Mouse (Mus musculus): ENCODE data around the gene Slc39a11.

The Slc39a11 gene

DNA sequence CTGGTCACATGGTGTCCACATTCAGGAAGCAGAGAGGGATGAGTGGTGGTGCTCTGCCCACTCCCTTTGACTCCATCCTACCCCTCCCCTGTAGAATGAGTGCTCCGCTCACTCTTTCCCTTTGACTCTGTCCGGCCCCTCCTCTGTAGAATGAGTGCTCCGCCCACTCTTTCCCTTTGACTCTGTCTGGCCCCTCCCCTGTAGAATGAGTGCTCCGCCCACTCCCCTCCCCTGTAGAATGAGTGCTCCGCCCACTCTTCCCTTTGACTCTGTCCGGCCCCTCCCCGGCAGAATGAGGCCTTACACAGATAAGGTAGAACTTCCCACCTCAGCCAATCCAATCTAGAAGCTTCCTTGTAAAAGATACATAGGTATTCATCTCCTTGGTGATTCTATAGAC is 137.7 kb downstream of the Slc39a11 start:
- DNase-seq (ENCODE audit: low read depth, low spot score): peak; percentile 65

DNA sequence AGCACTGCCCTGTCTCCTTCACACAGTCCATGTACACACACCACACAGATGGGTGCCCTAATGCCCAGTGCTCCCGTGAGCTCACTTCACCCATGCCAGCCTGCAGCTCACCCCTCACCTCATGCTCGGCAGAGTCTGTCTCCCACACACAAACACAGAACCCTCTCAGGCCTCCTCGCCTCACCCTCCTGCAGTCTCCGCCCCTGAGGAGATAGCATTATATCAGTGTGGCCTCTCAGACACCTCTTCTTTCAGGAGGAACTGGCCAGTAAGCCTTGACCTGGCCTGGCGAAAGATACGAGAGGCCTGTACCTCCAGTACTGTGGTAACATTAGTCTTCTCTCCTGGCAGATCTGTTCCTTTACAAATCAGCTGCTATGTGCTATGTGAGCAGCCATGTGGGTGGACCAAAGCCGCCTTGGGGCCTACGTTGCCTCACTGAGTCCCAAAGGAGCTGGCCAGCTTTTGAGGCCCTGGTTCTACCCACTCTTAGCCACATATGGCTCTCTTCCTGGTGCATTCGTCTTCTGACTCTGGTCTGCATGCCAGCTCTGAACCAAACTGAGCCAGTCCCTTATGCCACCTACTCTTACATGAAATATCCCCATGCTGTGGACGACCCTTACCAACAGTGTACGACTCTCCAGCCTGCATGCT is 138.8 kb downstream of the Slc39a11 start:
- no peak for DNase-seq (ENCODE audit: low read depth, low spot score)

DNA sequence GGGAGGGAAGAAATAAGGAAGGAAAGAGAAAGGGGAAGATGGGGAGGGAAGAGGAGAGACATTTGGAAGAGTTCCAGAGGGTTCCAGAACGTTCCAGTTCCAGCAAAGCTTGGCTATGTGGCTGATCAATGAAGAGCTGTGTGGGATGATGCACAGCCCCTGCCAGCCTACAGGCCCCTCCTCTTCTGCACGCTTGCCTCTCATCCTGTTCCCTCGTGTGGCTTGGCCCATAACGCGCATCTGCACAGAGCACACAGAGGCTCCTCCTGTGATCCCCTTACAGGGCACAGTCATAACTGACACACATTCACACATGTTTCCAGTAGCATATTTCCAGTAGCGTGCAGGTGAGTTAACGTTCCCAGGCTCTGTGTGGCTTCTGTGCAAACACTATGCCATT is 139.6 kb downstream of the Slc39a11 start:
- DNase-seq (ENCODE audit: low read depth, low spot score): no peak

DNA sequence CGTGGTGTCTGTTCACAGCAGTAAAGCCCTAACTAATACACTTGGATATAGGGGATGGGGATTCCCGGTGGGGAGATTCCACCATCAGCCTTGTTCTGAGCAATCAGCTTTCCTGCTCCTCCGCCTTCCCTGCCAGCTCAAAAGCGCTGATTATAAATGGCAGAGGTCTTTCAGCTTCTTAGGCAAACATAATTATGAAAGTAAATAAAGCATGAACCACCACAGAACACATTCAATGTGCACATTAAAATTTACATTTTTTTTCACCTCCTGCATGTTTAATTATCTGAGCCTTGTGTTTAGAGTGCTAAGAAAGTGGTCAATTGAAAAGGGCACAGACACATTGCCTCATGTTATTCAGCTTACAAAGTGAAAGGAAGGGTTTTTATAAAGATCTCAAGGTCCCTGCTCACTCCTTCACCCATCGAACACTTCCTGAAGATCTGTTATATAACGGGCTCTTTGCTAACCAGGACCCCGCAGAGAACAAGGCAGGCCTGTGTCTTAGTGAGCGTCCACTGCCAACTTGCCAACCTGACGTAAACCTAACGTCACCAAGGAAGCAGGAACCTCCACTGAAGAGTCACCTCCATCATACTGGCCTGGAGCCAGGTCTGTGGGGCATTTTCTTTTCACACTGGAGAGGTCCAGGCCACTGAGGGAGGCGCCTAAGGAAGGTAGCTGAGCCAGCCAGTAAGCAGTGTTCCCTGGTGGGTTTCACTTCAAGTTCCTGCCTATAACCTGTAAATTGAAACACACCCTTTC is 142.0 kb downstream of the Slc39a11 start:
- no peak for DNase-seq (ENCODE audit: low read depth, low spot score)

DNA sequence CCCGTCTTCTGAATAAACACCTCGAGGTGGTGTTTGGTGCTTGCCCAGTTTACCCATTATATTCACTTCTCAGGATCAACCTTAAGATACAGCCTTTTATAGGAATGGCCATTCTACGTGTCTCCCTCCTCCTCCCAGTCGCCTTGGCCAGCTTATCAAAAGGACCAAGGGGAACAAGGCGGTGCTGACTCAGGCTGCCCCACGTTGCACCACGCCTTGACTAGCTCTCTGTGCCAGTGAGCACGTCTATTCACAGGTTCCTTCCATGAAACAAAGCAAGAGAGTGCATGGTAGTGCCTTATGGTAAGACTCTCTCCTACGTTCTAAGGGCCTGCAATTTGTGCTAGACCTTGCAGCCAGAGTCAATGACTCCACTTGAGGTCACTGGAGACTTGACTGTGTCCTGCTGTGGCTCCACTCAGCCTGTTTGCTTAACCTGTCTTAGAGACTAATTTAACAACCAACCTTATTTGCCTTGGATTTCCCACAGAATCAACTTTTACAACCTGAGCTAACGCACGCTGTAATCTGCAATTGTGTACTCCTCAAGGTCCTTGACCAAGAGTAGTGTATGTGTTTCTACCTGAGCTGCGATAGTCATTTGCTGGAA is 144.2 kb downstream of the Slc39a11 start:
- no peak for DNase-seq (ENCODE audit: low read depth, low spot score)

DNA sequence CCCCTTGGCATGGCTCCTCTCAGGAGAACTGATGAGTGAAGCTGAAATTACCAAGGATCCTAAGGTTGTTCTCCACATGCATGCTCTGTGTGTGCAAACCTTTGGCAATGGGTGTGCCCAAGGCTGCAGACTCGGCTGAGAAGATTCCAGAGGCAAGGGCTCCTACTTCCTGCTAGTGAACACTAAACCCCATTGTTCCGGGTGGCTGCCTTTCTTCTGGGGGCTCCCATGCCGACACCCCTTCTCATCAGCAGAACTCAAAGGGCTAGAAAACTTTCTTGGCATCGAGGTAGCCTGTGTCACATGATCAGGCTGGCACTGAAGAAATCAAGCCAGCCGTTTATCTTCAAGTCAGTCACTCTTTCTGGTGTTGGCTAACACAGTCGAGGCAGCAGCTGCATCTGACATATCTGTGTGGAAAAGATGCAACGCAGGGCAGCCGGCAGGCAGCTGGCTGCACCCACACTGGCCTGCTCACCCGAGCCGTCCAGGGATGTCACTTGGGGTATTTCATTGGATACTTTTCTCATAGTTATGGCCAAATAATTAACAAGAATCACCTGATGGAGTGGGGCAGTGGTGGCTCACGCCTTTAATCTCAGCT is 145.3 kb downstream of the Slc39a11 start:
- DNase-seq (ENCODE audit: low read depth, low spot score): no peak

DNA sequence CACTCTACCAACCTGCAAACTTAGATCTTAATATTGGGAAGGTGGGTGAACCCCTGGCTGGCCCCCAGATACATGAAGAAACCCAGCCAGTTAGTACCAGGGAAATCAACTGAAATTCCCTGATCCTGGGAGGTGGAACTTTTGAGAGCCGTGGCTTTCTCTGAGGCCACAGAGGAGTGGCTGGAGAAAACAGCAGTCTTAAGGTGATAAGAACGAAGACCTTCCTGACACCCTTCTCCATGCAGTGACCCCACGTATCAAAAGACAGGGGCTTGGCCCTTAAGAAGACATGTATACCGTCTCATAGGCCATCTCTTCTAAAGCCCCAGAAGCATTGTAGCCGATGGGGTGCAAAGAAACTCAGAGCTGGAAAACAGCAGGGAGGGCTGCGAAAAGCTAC is 146.9 kb downstream of the Slc39a11 start:
- DNase-seq (ENCODE audit: low read depth, low spot score): no peak

DNA sequence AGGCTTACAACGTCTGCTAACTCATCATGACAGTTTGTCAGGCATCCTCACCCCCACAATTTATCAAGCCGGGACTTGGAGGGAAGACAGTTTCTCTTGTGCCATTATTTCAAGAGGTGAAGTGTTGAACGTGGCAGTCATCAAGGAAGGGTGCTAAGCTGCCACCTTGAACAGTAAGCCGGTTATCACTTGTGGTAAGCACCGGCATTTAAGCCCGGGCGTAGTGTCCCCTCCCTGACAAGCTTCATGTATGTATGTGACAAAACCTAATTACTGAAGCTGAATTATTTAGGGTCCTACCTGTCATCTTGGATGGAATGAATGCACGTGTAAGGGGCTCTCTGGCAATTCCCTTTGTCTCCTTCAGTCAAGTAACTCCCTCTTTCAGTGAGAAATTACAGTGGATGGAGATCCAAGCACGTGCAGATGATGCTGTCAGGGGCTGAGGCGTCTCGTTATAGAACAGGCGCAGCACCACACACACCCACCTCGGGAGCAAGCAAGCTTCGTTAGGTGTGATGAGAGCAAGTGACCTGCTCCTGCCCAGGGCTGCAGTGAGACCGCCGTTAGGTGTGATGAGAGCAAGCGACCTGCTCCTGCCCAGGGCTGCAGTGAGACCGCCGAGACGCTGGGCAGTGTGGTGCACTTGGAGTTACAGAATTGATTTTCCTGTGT is 149.1 kb downstream of the Slc39a11 start:
- no peak for DNase-seq (ENCODE audit: low read depth, low spot score)

DNA sequence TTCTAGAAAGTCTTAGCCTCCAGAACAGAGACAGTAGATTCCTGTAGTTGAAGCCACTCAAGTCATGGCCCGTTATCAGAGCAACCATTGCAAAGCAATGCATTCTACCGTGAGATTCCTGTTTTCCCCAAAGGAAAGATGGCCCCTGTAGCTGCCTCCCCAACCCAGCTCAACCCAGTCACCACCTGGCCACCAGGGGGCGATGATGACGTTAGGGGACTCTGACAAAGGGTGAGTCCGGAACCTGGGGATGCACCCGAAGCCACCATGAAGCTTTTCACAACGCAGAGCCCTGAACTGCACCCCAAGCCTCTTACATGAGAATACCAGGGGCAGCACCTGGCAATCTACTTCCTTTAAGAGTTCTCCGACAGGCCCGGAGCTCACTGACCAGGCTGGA is 151.0 kb downstream of the Slc39a11 start:
- peak; percentile 67 for DNase-seq (ENCODE audit: low read depth, low spot score)

DNA sequence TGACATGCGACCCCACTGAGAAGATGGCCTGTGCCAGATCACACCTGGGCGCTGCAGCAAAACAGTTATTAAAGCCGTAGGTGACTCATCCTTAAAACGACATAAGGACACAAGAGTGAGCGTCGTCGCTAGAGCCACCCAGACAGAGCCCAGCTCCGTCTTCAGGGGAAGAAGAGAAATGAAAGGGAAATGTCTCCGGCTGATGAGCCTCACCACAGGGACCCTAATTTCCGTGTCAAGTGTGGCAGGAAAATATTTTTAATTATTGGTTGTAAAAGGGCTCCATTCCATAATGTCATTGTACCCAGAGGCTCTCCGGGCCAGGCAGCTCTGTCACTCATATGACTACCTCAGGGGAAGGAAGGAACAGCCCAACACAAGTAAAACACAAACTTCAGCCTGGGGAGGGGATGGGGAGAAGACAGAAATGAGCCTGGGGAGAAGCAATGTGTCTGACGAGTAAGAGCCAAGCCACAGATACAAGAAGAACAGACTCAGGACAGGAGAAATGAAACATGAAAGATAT is 155.8 kb downstream of the Slc39a11 start:
- DNase-seq (ENCODE audit: low read depth, low spot score): no peak

DNA sequence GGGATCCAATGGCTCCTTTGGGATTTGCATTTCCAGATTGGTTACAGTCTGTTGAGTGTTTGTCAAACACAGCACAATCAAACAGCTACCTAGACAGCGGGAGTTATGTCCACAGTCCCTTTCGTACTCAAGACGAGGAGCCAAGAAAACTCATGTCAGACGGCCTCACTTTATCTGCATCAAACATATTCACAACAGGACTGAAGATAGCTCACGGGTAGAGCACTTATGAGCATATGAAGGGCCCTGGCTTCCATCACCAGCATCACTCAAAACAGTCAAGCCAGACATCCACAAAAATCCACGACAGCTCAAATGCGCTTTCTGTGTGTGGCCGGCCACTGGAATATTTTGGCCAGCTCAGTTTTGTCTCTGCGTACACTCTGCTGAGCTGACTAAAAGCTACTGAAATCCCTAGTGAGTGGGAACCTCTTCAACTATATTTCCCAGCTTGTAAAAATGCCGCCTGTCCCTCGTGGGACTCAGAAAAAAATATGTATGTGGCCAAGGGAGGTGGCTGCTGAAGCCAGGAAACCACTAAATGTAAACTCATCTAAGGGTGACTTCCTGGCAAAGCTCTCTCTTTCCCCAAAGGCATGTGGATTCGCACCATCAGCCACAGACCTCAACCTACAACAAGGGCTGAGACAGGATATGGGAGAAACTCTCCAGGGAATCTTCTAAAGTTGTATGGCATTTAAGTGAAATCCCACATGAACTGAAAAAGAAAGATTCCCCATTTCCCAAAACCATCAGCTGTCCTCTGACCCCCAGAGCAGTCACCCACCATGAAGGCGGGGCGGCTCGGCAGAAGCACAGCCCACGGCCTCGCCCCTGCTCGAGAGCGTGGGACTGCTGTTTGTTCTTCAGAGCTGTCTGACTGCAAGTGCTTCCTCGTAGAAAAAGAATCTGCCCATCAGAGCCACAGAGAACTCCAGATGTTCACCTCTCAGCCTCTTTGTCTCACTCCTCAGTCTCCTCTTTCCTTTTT is 159.1 kb downstream of the Slc39a11 start:
- DNase-seq (ENCODE audit: low read depth, low spot score): no peak

DNA sequence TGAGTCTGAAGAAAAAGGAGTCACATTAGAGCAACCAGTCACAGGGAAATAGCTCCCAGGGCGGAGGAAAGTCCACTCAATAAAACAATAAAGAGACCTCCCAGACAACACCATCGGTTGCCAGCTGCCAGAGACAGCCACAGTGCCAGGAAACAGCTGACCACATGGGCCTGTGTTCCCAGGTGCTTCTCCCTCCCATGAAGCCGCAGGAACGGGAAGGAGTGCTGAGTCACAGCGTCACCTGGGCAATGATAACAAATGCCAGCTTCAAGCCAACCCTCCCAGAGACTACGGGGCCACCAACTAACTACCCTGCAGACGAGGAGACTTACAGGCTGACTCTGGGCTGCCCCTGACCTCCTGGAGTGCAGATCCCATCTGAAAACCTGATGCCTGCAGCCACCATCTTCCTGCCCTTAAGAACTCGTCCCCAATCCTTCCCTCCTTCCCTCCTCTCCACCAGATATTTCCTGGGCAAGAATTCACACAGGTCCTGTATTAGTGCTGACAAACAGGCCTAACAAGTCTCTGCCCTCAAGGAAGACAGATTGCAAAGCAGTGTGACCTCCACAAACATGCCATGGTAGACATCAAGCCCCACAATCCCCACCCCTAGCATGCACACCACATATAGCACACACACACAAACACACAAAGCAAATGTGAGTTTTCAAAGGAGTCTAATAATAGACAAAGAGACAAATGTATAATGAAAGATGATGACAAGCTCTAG is 162.1 kb downstream of the Slc39a11 start:
- DNase-seq (ENCODE audit: low read depth, low spot score): no peak

DNA sequence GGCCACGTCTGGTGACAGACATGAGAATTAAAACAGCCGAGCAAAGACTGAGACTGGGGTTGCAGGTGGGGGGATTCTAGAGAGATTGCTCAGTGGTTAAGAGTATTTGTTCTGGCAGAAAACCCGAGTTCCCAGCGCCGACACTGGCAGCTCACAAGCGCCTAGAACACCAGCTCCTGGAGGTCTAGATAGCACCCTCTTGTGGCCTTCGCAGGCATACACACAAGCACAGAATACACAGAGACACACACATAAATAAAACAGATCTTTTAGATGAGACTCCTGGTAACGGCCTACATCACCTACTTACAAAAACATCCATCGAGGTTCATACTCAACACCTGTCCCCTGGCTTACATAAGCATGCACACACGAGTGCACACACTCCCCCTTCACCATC is 165.8 kb downstream of the Slc39a11 start:
- DNase-seq (ENCODE audit: low read depth, low spot score): peak; percentile 49

DNA sequence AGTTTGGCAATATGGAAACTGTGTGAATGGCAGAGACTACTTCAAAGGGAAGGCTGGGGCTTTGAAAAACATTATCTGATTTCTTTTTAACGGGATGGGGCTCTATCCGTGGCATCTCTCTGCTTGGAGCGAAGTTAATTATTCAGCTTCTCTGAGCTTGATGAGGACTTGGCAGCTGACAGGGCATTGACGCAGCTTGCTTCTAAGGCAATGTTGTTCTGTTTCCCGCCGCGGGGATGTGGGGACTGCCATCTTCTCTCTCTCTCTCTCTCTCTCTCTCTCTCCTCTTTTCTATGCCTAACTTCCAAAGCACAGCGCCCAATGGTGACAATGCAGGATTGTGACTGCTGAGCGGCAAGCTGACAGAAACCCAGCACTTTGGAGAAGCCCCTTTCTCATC is 172.3 kb downstream of the Slc39a11 start:
- DNase-seq (ENCODE audit: low read depth, low spot score): no peak

DNA sequence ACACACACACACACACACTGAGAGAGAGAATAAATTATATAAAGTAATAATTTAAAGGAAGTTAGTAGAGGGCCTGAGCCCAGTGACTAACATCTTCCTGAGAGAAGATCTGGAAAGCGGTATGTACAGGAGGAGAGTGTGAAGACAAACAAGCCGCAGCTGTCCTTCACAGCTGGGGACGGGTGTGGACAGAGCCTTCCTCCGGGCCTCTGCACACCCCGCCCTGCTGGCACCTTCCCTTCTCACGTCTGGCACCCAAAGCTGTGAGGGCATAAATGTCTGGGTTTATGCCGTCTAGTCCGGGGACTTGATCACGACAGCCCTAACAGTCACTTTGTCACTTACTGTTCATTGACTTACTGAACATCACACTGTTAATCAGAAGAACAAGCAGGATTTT is 173.2 kb downstream of the Slc39a11 start:
- no peak for DNase-seq (ENCODE audit: low read depth, low spot score)

DNA sequence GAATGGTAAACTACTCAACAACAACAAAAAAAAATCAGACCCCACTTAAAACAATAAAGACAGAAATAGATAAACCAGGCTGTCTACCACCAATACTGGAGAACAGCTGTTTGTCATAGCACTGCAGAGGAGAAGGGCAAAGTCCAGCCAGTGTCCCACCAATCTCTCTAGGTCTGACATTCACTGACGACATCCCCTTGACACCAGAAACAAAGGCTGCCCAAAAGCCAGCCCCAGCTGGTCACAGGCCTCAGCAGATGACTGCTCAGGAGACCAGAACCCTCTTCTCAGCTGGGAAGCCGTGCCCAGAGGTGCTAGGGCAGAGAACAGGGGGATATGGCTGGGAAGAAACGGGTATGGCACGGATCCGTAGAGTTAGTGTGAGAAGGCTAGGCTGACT is 174.4 kb downstream of the Slc39a11 start:
- DNase-seq (ENCODE audit: low read depth, low spot score): no peak

DNA sequence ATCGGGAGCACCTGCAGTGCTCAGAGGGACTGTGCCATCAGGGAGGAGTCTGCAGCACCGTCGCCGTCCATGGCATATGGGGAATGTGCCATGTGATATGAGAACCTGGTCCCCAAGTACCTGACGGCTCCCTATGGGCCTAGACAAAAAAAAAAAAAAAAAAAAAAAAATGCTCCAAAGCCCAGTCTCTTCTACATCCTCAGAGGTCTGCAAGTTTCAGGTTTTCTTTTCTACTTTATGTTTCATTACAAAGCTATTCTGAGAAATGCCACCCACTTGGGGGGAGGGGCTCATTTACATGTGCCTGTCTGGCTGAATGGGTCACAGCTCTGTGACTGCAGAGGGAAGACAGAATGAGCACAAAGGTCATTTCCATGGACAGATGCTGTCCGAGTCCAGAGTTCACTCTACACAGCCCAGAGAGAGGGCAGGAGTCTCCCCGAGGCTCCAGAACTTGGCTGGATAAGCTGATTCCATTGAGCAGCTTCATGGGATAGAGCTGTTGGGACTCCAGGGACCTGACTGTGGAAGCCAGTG is 175.8 kb downstream of the Slc39a11 start:
- no peak for DNase-seq (ENCODE audit: low read depth, low spot score)

DNA sequence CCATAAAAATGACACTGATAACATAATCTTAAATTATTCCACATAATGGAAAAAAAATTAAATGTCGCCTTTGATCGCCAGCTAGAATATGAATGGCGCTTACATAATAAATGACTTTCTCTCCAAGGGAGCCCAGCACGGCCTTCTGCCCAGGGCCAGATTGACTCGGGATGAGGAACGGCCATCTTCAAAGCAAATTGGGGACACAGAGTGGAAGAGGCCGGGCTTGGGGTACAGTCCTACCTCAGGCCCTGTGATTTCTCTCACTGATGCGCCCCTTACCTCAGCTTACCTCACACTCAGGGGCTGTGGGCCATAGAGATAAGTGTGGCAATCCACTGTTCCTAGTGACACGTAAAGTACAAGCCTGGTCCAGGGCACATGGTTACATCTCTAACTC is 177.9 kb downstream of the Slc39a11 start:
- DNase-seq (ENCODE audit: low read depth, low spot score): no peak

DNA sequence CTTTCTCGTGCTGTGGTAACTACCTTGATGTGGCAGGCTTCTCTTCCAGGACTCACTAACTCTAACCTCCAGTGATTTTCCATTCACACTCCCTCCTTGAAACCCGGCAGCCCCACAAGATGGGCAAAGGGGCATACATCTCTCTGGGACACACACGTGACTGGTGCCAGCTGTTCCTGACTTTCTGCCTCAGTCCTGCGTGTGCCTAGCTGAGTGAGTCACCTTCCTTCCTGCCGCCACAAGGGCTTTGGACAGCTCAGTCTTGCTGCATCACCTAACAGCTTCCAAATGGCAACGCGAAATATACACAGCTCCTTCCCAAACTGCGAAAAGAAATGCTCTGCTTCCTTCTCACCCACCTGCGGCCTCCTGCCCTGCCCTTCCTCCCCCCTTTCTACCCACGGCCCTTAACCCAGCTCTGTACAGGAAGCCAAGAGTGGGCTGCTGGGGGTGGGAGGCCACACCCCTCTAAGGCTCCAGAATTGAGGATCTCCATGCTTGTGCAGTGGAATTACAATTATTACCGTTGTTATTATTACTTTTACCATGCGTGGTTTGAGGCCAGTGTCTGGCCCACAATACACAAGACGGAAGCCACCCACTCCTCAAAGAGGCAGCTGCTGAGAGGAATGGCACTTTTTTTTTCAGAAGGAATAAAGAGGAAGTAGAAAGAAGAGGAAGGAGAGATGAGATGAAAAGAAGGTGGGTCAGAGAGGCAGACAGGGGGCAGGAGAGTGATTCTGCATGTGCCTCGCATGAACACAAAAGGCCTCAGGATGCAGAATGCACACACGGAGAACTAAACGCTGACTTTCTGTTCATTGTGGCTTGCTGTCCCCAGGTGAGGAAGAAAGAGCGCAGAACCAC is 179.7 kb downstream of the Slc39a11 start:
- DNase-seq (ENCODE audit: low read depth, low spot score): no peak
